Mouse (Mus musculus) heart, embryonic 14.5 days (tissue): ENCODE data around the gene Eef1a1. TPM values are rescaled to one million over a fixed set of nuclear protein-coding genes. Genes with fewer than 3 reads are reported as not detected.
A peak's percentile ranks its signal among the peaks of the same experiment; 100 is the strongest.

Experiments used
- ATAC-seq: fragments of 200-750 bp; cut with Nextera tagmentation; 2 replicates; pipeline ENCODE4 v1.8.0; 2017; ENCODE audit warnings: low read depth, moderate TSS enrichment; ENCODE audit not compliant: insufficient number of reproducible peaks, insufficient read depth, low FRiP score
- H3K27ac ChIP-seq, 2 experiments: fragments of 200-500 bp in 1 of 2; fragments of 300-500 bp in 1 of 2; sonication (generic) in 1 of 2; replicated peaks in 1 of 2; 2 replicates each; pipeline ENCODE4 v1.5.1; 2012 to 2014; ENCODE audit warnings: low read depth in 2 of 2, low read length in 2 of 2, control low read depth in 1 of 2, mild to moderate bottlenecking in 1 of 2, mixed read lengths in 1 of 2; ENCODE audit not compliant: control insufficient read depth in 1 of 2, insufficient read depth in 1 of 2
- H3K27me3 ChIP-seq: fragments of 300-500 bp; sonication (generic); 2 replicates; pipeline ENCODE4 v1.6.1; 2014; ENCODE audit warnings: mild to moderate bottlenecking, low read length, control low read depth; ENCODE audit not compliant: control insufficient read depth, insufficient read depth
- H3K36me3 ChIP-seq: fragments of 300-500 bp; sonication (generic); 2 replicates; pipeline ENCODE4 v1.6.1; 2014; ENCODE audit warnings: mild to moderate bottlenecking, control low read depth, low read length, mixed read lengths; ENCODE audit not compliant: control insufficient read depth, insufficient read depth
- H3K4me1 ChIP-seq, 2 experiments: fragments of 200-500 bp in 1 of 2; fragments of 300-500 bp in 1 of 2; sonication (generic) in 1 of 2; 2 replicates each; pipeline ENCODE4 v1.6.1; 2012 to 2014; ENCODE audit warnings: low read length in 2 of 2, control low read depth in 1 of 2, mixed read lengths in 1 of 2; ENCODE audit not compliant: control insufficient read depth in 2 of 2, insufficient read depth in 2 of 2
- H3K4me2 ChIP-seq: fragments of 300-500 bp; sonication (generic); 2 replicates; pipeline ENCODE4 v1.6.1; 2014; ENCODE audit warnings: mild to moderate bottlenecking, low read length
- H3K4me3 ChIP-seq, 2 experiments: fragments of 200-500 bp in 1 of 2; fragments of 300-500 bp in 1 of 2; sonication (generic) in 1 of 2; 2 replicates each; pipeline ENCODE4 v1.5.1; 2012 to 2014; ENCODE audit warnings: low read length in 2 of 2, mild to moderate bottlenecking in 2 of 2, control low read depth in 1 of 2, low read depth in 1 of 2, moderate library complexity in 1 of 2; ENCODE audit not compliant: control insufficient read depth in 1 of 2, insufficient read depth in 1 of 2
- H3K9ac ChIP-seq: fragments of 300-500 bp; sonication (generic); 2 replicates; pipeline ENCODE4 v1.6.1; 2014; ENCODE audit warnings: mild to moderate bottlenecking, low read length
- H3K9me3 ChIP-seq: fragments of 300-500 bp; sonication (generic); 2 replicates; pipeline ENCODE4 v1.6.1; 2016; ENCODE audit warnings: low read length, control low read depth; ENCODE audit not compliant: control insufficient read depth
- WGBS: fragments of 180-500 bp; shearing (Covaris S2); extraction: QIAGEN DNeasy Blood & Tissue Kit; methylation state at CpG from one replicate; pipeline ENCODE4 v1.1.7; 2014; 5-methylcytosine and 5-hydroxymethylcytosine counted together
- polyA plus RNA-seq: library from polyadenylated mRNA; unstranded; fragments of >200 nt; fragmentation: Nextera tagmentation; extraction: Ambion mirVana; gene quantifications from 2 replicates; pipeline ENCODE4 v1.2.1, GENCODE M21; 2014

Gene Eef1a1
- polyA plus RNA-seq, 1 experiment from 2014 or later, result 4,011 TPM

- peak overlapping the region; percentile 81 to 90 for H3K27ac ChIP-seq
- ATAC-seq, result peak; percentile 12; the same call in 1 of the 2 replicates
- H3K27me3 ChIP-seq, result no peaks in the 10 kb centered on the region
- H3K36me3 ChIP-seq, result no peaks in the 10 kb centered on the region
- H3K4me3 ChIP-seq, result peak overlapping the region; percentile 48 to 50
- H3K4me2 ChIP-seq, result peak overlapping the region; percentile 94
- peak overlapping the region; percentile 75 for H3K9ac ChIP-seq
- WGBS, result 2% methylated on average over 16 of the region's 16 CpGs
- peaks cover 2 to 18% of the 10 kb centered on the region in 2 experiments for H3K4me1 ChIP-seq
- H3K9me3 ChIP-seq, result no peaks in the 10 kb centered on the region
Measured at GRCm38 (mm10) chr9:78527767-78528381, 38.9 kb upstream of the Eef1a1 start.

GRCm38 (mm10) chr9:78527301-78527761 lies 38.4 kb upstream of the Eef1a1 start:
- H3K9ac ChIP-seq, result peak overlapping the region; percentile 75
- H3K9me3 ChIP-seq, result no peaks in the 10 kb centered on the region
- ATAC-seq, result peak; percentile 83
- H3K4me3 ChIP-seq, result peak overlapping the region; percentile 48 to 50
- peak overlapping the region; percentile 81 to 90 for H3K27ac ChIP-seq
- peak overlapping the region; percentile 94 for H3K4me2 ChIP-seq
- under 1% methylated on average over 24 of the region's 24 CpGs for WGBS
- no peaks in the 10 kb centered on the region for H3K36me3 ChIP-seq
- H3K27me3 ChIP-seq, result no peaks in the 10 kb centered on the region
- peaks cover 2 to 13% of the 10 kb centered on the region in 2 experiments for H3K4me1 ChIP-seq

- WGBS, result 77% methylated on average over 2 of the region's 2 CpGs
- Histone ChIP-seq H3K27me3 (no peaks in the 10 kb centered on the region), H3K4me2 (no peak overlapping the region), H3K4me1 (peaks cover 2 to 7% of the 10 kb centered on the region in 2 experiments; a peak in 3 of 4 replicates), H3K4me3 (no peak overlapping the region), H3K27ac (no peak overlapping the region), H3K36me3 (no peaks in the 10 kb centered on the region), H3K9me3 (no peaks in the 10 kb centered on the region), H3K9ac (no peak overlapping the region)
- ATAC-seq, result no peak
Measured at GRCm38 (mm10) chr9:78526206-78526605, 37.3 kb upstream of the Eef1a1 start.

- no peak overlapping the region for H3K9ac ChIP-seq
- H3K9me3 ChIP-seq, result no peaks in the 10 kb centered on the region
- no peak overlapping the region for H3K27ac ChIP-seq
- H3K4me3 ChIP-seq, result no peak overlapping the region
- H3K27me3 ChIP-seq, result no peaks in the 10 kb centered on the region
- 89% methylated on average over 17 of the region's 17 CpGs for WGBS
- H3K36me3 ChIP-seq, result no peaks in the 10 kb centered on the region
- H3K4me1 ChIP-seq, result peaks cover 7 to 12% of the 10 kb centered on the region in 2 experiments
- ATAC-seq, result no peak
- no peak overlapping the region for H3K4me2 ChIP-seq
Measured at GRCm38 (mm10) chr9:78525451-78526135, 36.6 kb upstream of the Eef1a1 start.

GRCm38 (mm10) chr9:78521689-78522088 lies 32.7 kb upstream of the Eef1a1 start:
- Histone ChIP-seq H3K4me3 (peak overlapping the region; percentile 53 to 59), H3K4me2 (peak overlapping the region; percentile 96), H3K9me3 (no peaks in the 10 kb centered on the region), H3K27ac (peak overlapping the region in 1 of 2 experiments; percentile 82; a peak in 2 of 4 replicates), H3K27me3 (no peaks in the 10 kb centered on the region), H3K4me1 (peaks cover 12 to 16% of the 10 kb centered on the region in 2 experiments), H3K36me3 (no peaks in the 10 kb centered on the region), H3K9ac (peak overlapping the region; percentile 65)
- no peak for ATAC-seq
- 30% methylated on average over 14 of the region's 14 CpGs for WGBS

GRCm38 (mm10) chr9:78520780-78521601 lies 32.0 kb upstream of the Eef1a1 start:
- H3K4me2 ChIP-seq, result peak overlapping the region; percentile 96
- 2% methylated on average over 40 of the region's 40 CpGs for WGBS
- no peaks in the 10 kb centered on the region for H3K9me3 ChIP-seq
- no peaks in the 10 kb centered on the region for H3K27me3 ChIP-seq
- H3K36me3 ChIP-seq, result no peaks in the 10 kb centered on the region
- H3K4me3 ChIP-seq, result peak overlapping the region; percentile 53 to 59
- peak overlapping the region; percentile 42 to 82 for H3K27ac ChIP-seq
- peak overlapping the region; percentile 65 for H3K9ac ChIP-seq
- peaks cover 16 to 20% of the 10 kb centered on the region in 2 experiments for H3K4me1 ChIP-seq
- peak; percentile 15; the same call in 1 of the 2 replicates for ATAC-seq

GRCm38 (mm10) chr9:78520127-78520779 lies 31.3 kb upstream of the Eef1a1 start:
- Histone ChIP-seq H3K4me1 (peaks cover 16 to 22% of the 10 kb centered on the region in 2 experiments), H3K9me3 (no peaks in the 10 kb centered on the region), H3K36me3 (no peaks in the 10 kb centered on the region), H3K4me2 (peak overlapping the region; percentile 96), H3K27me3 (no peaks in the 10 kb centered on the region), H3K9ac (peak overlapping the region; percentile 65), H3K4me3 (peak overlapping the region; percentile 53 to 59), H3K27ac (peak overlapping the region; percentile 57 to 82)
- peak; percentile 71; the same call in 1 of the 2 replicates for ATAC-seq
- 2% methylated on average over 15 of the region's 15 CpGs for WGBS
